Mouse (Mus musculus) neural tube, embryonic 12.5 days (tissue): ENCODE data around the gene Tomm7. TPM values are rescaled to one million over a fixed set of nuclear protein-coding genes. Genes with fewer than 3 reads are reported as not detected.

Experiments
- polyA plus RNA-seq: library from polyadenylated mRNA; unstranded; fragments of >200 nt; fragmentation: Nextera tagmentation; extraction: Ambion mirVana; gene quantifications from 2 replicates; pipeline ENCODE4 v1.2.1, GENCODE M21; 2016

Gene Tomm7
- polyA plus RNA-seq, 1 experiment from 2014 or later = 113 TPM

Other genes with a start within 250 kb of the Tomm7 start
- 68.5 and 75.3 TPM in 2 replicates for gene Srpk2, start 159.5 kb downstream of the Tomm7 start, polyA plus RNA-seq
- gene Pus7, start 60.5 kb downstream of the Tomm7 start, polyA plus RNA-seq = 22.5 and 22.7 TPM in 2 replicates
- gene Rint1, start 56.5 kb downstream of the Tomm7 start, polyA plus RNA-seq = 35.5 and 40.9 TPM in 2 replicates
- 41.0 and 42.6 TPM in 2 replicates for gene Fam126a, start 186.5 kb upstream of the Tomm7 start, polyA plus RNA-seq